Mouse (Mus musculus): ENCODE data around the gene Tmem100. TPM values are rescaled to one million over a fixed set of nuclear protein-coding genes. Genes with fewer than 3 reads are reported as not detected.

Tmem100 gene
- polyA plus RNA-seq, 1 experiment from 2014 or later = 29.7 TPM

GRCm38 (mm10) chr11:89995596-89995995, 34.6 kb upstream of the Tmem100 start:
- H3K4me3 ChIP-seq (ENCODE audit: low read depth, low read length) = no peak overlapping the region

GRCm38 (mm10) chr11:89996406-89996805, 33.7 kb upstream of the Tmem100 start:
- H3K27ac ChIP-seq (replicated peaks; ENCODE audit: low read depth, low read length) = no peak overlapping the region
- ATAC-seq (ENCODE audit: low read depth) = no peak

More at GRCm38 (mm10) chr11:89995596-89995995, 34.6 kb upstream of the Tmem100 start:
- no peak overlapping the region for H3K27ac ChIP-seq (replicated peaks; ENCODE audit: low read depth, low read length)
- DNase-seq (ENCODE audit: low spot score) (no peak), ATAC-seq (ENCODE audit: low read depth) (no peak)
- no peak overlapping the region for H3K9ac ChIP-seq (ENCODE audit: low read depth, low read length)
- H3K4me2 ChIP-seq (ENCODE audit: low read depth, low read length) = no peak overlapping the region
- H3K27me3 ChIP-seq (replicated peaks; ENCODE audit: control insufficient read depth, insufficient read depth, low read length) = no peaks in the 10 kb centered on the region
- no peaks in the 10 kb centered on the region for H3K36me3 ChIP-seq (ENCODE audit: control insufficient read depth, insufficient read depth, low read length)
- H3K9me3 ChIP-seq (ENCODE audit: control insufficient read depth, low read length) = no peaks in the 10 kb centered on the region
- no peaks in the 10 kb centered on the region for H3K4me1 ChIP-seq (ENCODE audit: control insufficient read depth, insufficient read depth, low read length)
- 86% methylated on average over 5 of the region's 5 CpGs for WGBS

GRCm38 (mm10) chr11:89996856-89997255, 33.3 kb upstream of the Tmem100 start:
- no peak overlapping the region for H3K27ac ChIP-seq (replicated peaks; ENCODE audit: low read depth, low read length)
- no peak for ATAC-seq (ENCODE audit: low read depth)
- no peaks in the 10 kb centered on the region for H3K36me3 ChIP-seq (ENCODE audit: control insufficient read depth, insufficient read depth, low read length)

More at GRCm38 (mm10) chr11:89996406-89996805, 33.7 kb upstream of the Tmem100 start:
- Histone ChIP-seq H3K9me3 (ENCODE audit: control insufficient read depth, low read length) (no peaks in the 10 kb centered on the region), H3K27me3 (replicated peaks; ENCODE audit: control insufficient read depth, insufficient read depth, low read length) (no peaks in the 10 kb centered on the region), H3K4me2 (ENCODE audit: low read depth, low read length) (no peak overlapping the region), H3K4me3 (ENCODE audit: low read depth, low read length) (no peak overlapping the region), H3K36me3 (ENCODE audit: control insufficient read depth, insufficient read depth, low read length) (no peaks in the 10 kb centered on the region), H3K4me1 (ENCODE audit: control insufficient read depth, insufficient read depth, low read length) (no peaks in the 10 kb centered on the region; the same call in 1 of the 2 replicates), H3K9ac (ENCODE audit: low read depth, low read length) (no peak overlapping the region)
- DNase-seq (ENCODE audit: low spot score) = no peak
- WGBS = 84% methylated on average over 4 of the region's 4 CpGs

GRCm38 (mm10) chr11:89998996-89999770, 31.0 kb upstream of the Tmem100 start:
- Histone ChIP-seq H3K27me3 (replicated peaks; ENCODE audit: control insufficient read depth, insufficient read depth, low read length) (no peaks in the 10 kb centered on the region), H3K4me3 (ENCODE audit: low read depth, low read length) (no peak overlapping the region), H3K9me3 (ENCODE audit: control insufficient read depth, low read length) (no peaks in the 10 kb centered on the region), H3K36me3 (ENCODE audit: control insufficient read depth, insufficient read depth, low read length) (no peaks in the 10 kb centered on the region), H3K4me1 (ENCODE audit: control insufficient read depth, insufficient read depth, low read length) (peaks cover 3% of the 10 kb centered on the region; the same call in 1 of the 2 replicates), H3K9ac (ENCODE audit: low read depth, low read length) (no peak overlapping the region), H3K27ac (replicated peaks; ENCODE audit: low read depth, low read length) (no peak overlapping the region), H3K4me2 (ENCODE audit: low read depth, low read length) (no peak overlapping the region)
- DNase-seq (ENCODE audit: low spot score) (no peak), ATAC-seq (ENCODE audit: low read depth) (no peak)
- WGBS = 89% methylated on average over 18 of the region's 18 CpGs

More at GRCm38 (mm10) chr11:89996856-89997255, 33.3 kb upstream of the Tmem100 start:
- no peak overlapping the region for H3K9ac ChIP-seq (ENCODE audit: low read depth, low read length)
- no peak overlapping the region for H3K4me3 ChIP-seq (ENCODE audit: low read depth, low read length)
- WGBS = 83% methylated on average over 7 of the region's 7 CpGs
- H3K4me2 ChIP-seq (ENCODE audit: low read depth, low read length) = no peak overlapping the region
- H3K4me1 ChIP-seq (ENCODE audit: control insufficient read depth, insufficient read depth, low read length) = no peaks in the 10 kb centered on the region; the same call in 1 of the 2 replicates
- no peaks in the 10 kb centered on the region for H3K27me3 ChIP-seq (replicated peaks; ENCODE audit: control insufficient read depth, insufficient read depth, low read length)
- DNase-seq (ENCODE audit: low spot score) = no peak
- no peaks in the 10 kb centered on the region for H3K9me3 ChIP-seq (ENCODE audit: control insufficient read depth, low read length)

- Histone ChIP-seq H3K4me3 (ENCODE audit: low read depth, low read length) (no peak overlapping the region), H3K27ac (replicated peaks; ENCODE audit: low read depth, low read length) (no peak overlapping the region), H3K27me3 (replicated peaks; ENCODE audit: control insufficient read depth, insufficient read depth, low read length) (no peaks in the 10 kb centered on the region), H3K4me1 (ENCODE audit: control insufficient read depth, insufficient read depth, low read length) (peaks cover 3% of the 10 kb centered on the region; the same call in 1 of the 2 replicates), H3K9ac (ENCODE audit: low read depth, low read length) (no peak overlapping the region), H3K36me3 (ENCODE audit: control insufficient read depth, insufficient read depth, low read length) (no peaks in the 10 kb centered on the region), H3K9me3 (ENCODE audit: control insufficient read depth, low read length) (no peaks in the 10 kb centered on the region), H3K4me2 (ENCODE audit: low read depth, low read length) (no peak overlapping the region)
- WGBS = 86% methylated on average over 4 of the region's 4 CpGs
- no peak for ATAC-seq (ENCODE audit: low read depth)
- DNase-seq (ENCODE audit: low spot score) = no peak
Measured at GRCm38 (mm10) chr11:90000666-90001065, 29.5 kb upstream of the Tmem100 start.

GRCm38 (mm10) chr11:90001396-90002230, 28.5 kb upstream of the Tmem100 start:
- DNase-seq (ENCODE audit: low spot score) (no peak), ATAC-seq (ENCODE audit: low read depth) (no peak)
- WGBS = 86% methylated on average over 10 of the region's 10 CpGs
- H3K4me1 ChIP-seq (ENCODE audit: control insufficient read depth, insufficient read depth, low read length) = peaks cover 3% of the 10 kb centered on the region; the same call in 1 of the 2 replicates
- H3K9ac ChIP-seq (ENCODE audit: low read depth, low read length) = no peak overlapping the region
- H3K27ac ChIP-seq (replicated peaks; ENCODE audit: low read depth, low read length) = no peak overlapping the region
- no peaks in the 10 kb centered on the region for H3K27me3 ChIP-seq (replicated peaks; ENCODE audit: control insufficient read depth, insufficient read depth, low read length)
- H3K4me2 ChIP-seq (ENCODE audit: low read depth, low read length) = peak overlapping the region; percentile 85
- H3K36me3 ChIP-seq (ENCODE audit: control insufficient read depth, insufficient read depth, low read length) = no peaks in the 10 kb centered on the region
- H3K4me3 ChIP-seq (ENCODE audit: low read depth, low read length) = peak overlapping the region; percentile 56
- no peaks in the 10 kb centered on the region for H3K9me3 ChIP-seq (ENCODE audit: control insufficient read depth, low read length)

- Histone ChIP-seq H3K9me3 (ENCODE audit: control insufficient read depth, low read length) (no peaks in the 10 kb centered on the region), H3K27ac (replicated peaks; ENCODE audit: low read depth, low read length) (peak within 1 kb of the TSS; percentile 72; the same call in 1 of the 2 replicates), H3K4me1 (ENCODE audit: control insufficient read depth, insufficient read depth, low read length) (peaks cover 3% of the 10 kb centered on the region; the same call in 1 of the 2 replicates), H3K27me3 (replicated peaks; ENCODE audit: control insufficient read depth, insufficient read depth, low read length) (no peaks in the 10 kb centered on the region), H3K4me2 (ENCODE audit: low read depth, low read length) (peak within 1 kb of the TSS; percentile 85), H3K36me3 (ENCODE audit: control insufficient read depth, insufficient read depth, low read length) (no peaks in the 10 kb centered on the region), H3K9ac (ENCODE audit: low read depth, low read length) (peak within 1 kb of the TSS; percentile 69), H3K4me3 (ENCODE audit: low read depth, low read length) (peak within 1 kb of the TSS; percentile 56)
- WGBS = 10% methylated on average over 35 of the region's 35 CpGs
- ATAC-seq (ENCODE audit: low read depth) = peak; percentile 92
- DNase-seq (ENCODE audit: low spot score) = peak; percentile 86
Measured at GRCm38 (mm10) chr11:90002231-90002986, 27.7 kb upstream of the Tmem100 start, which contains the start of gene Pctp. TSS of gene Pctp (minus strand) at chr11:90002894.

- Histone ChIP-seq H3K27me3 (replicated peaks; ENCODE audit: control insufficient read depth, insufficient read depth, low read length) (no peaks in the 10 kb centered on the region), H3K4me1 (ENCODE audit: control insufficient read depth, insufficient read depth, low read length) (peaks cover 3% of the 10 kb centered on the region; the same call in 1 of the 2 replicates), H3K9ac (ENCODE audit: low read depth, low read length) (peak overlapping the region; percentile 69), H3K4me2 (ENCODE audit: low read depth, low read length) (peak overlapping the region; percentile 85), H3K27ac (replicated peaks; ENCODE audit: low read depth, low read length) (no peak overlapping the region), H3K36me3 (ENCODE audit: control insufficient read depth, insufficient read depth, low read length) (no peaks in the 10 kb centered on the region), H3K9me3 (ENCODE audit: control insufficient read depth, low read length) (no peaks in the 10 kb centered on the region), H3K4me3 (ENCODE audit: low read depth, low read length) (peak overlapping the region; percentile 56)
- DNase-seq (ENCODE audit: low spot score) = no peak
- no peak for ATAC-seq (ENCODE audit: low read depth)
- WGBS = 15% methylated on average over 8 of the region's 8 CpGs
Measured at GRCm38 (mm10) chr11:90002987-90003348, 27.2 kb upstream of the Tmem100 start.
